Mouse (Mus musculus) gastrocnemius, postnatal 36 days (tissue): ENCODE data around the gene Mindy4. TPM values are rescaled to one million over a fixed set of nuclear protein-coding genes. Genes with fewer than 3 reads are reported as not detected.

Experiments used
- DNase-seq, 2 experiments: peaks; one replicate each; pipeline ENCODE4 v3.0.0; 2022
- intact Hi-C: fragments of 180-260 bp; cut with DNase I; formaldehyde crosslinking; loops from one replicate; pipeline ENCODE4 v1.15.1; 2025
- total RNA-seq, 2 experiments: library from RNA; stranded (reverse); gene quantifications; 2 replicates each; pipeline ENCODE4 v1.2.3; 2021

Gene Mindy4
- total RNA-seq, 2 experiments from 2014 or later: 3.0 to 3.4 TPM

DNA sequence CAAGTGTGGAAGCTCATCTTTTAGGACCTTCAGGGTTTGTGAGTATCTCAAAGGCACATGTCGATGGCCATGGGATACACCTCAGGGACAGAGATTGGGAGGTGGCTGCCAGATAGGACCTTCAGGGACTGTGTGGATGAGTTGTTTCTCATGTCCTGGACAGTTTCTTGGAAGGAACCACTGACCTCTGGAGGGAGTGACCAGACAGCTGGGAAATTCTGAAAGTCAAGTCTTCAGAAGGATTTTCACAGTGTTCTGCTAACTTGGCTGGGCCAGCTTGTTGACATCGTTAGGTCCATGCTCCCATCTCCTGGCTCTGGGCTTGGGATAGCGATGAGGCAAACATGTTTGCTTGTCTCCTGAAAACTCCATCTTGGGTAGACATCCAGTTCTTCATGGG, 4.1 kb upstream of the Mindy4 start:
- DNase-seq: no peak
- intact Hi-C loops: no loop called here

DNA sequence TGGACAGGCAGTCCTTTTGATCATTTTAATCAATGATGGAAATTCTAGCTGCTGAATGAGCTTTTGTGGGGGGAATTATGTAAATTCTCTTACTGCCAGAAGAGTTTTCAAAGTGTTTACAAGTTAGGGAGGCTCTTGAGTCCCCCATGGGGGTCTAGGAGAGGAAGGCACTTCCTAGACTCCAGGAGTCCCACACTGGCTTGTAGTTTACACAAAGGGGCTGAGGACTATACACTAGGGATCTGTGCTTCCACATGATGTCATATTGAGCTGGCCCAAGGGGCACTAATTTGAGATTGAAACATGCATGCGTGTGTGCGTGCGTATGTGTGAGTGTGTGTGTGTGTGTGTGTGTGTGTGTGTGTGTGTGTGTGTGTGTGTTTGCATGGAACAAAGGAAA, 748 bp downstream of the Mindy4 start:
- DNase-seq: no peak
- intact Hi-C loops: no loop called here

- intact Hi-C loops: no loop called here
- DNase-seq: no peak
Observed at GRCm38 (mm10) chr6:55207786-55208185, 4.6 kb downstream of the Mindy4 start.

- intact Hi-C loops: no loop called here
- DNase-seq: peak in 1 of 2 experiments; percentile 41
Observed at GRCm38 (mm10) chr6:55210423-55211365, 7.5 kb downstream of the Mindy4 start.

DNA sequence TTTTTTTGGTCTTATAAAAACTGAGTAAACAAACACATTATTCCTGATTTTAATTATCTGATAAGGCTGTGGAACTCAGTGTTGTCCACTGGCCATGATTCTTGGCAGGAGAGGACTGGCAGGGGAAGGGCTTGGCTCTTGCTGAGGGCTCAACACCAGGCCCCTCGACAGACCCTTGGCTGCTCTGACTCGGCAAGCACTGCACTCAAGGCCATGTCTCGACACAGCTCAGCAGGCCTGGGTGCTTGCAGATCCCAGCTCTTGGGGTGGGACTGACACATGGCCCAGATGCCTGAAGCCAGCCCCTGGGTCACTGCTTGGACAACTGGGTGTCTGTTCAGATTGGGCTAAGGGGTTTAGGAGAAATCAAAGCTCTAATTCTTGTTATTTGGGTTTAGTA, 11.4 kb downstream of the Mindy4 start:
- intact Hi-C loops: no loop called here
- peak; percentile 29 to 37 for DNase-seq

DNA sequence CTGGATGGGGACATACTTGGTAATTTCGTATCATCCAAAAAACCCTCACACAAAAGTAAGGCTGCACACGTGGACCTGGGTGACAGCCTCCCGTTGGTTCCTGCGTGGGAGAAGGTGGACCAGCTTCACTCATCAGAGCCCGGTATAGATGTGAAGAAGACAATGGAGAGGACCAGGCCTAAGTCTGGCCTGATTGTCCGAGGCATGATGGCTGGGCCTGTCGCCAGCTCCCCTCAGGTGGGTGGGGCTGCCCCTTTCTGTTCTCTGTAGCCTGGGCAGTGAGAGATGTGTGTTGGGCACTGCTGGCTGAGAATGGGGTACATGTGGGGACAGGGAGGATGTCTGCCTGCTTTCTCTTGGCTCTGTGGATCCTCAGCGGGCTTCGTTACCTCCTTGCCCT, 15.0 kb downstream of the Mindy4 start:
- DNase-seq: no peak
- intact Hi-C loops: no loop called here

- intact Hi-C loops: no loop called here
- no peak for DNase-seq
Observed at GRCm38 (mm10) chr6:55223986-55224385, 20.8 kb downstream of the Mindy4 start.

DNA sequence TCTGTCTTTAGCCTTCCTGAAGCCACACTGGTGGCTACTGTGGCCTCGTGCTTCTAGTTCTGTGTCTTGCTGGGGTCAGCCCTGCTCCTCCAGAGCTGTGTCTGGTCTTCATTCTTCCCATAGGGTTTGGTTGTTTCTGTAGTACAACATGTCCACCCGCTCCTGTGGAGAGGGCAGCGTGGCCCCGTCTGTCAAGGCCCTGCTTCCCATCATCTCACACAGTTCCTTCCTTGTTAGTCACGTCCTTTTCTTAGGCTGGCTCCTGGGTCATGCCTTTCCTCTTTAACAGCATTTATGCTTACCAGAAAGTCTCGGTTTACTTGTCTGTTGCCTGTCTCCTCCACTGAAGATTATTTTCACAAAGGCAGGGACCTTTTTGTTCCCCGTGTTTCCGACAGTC, 26.9 kb downstream of the Mindy4 start:
- no peak for DNase-seq
- intact Hi-C loops: loop anchor here (5.0 kb wide), 1 partner anchor 277 kb away; no protein-coding TSS in a partner anchor

GRCm38 (mm10) chr6:55232101-55232500, 28.9 kb downstream of the Mindy4 start:
- DNase-seq: no peak
- intact Hi-C loops: loop anchor here (5.0 kb wide), 1 partner anchor 275 kb away; no protein-coding TSS in a partner anchor

GRCm38 (mm10) chr6:55232524-55233264, 29.5 kb downstream of the Mindy4 start:
- intact Hi-C loops: loop anchor here (1.0 to 5.0 kb wide), 2 partner anchors 151 to 275 kb away; no protein-coding TSS in a partner anchor
- peak in 1 of 2 experiments; percentile 12 for DNase-seq

DNA sequence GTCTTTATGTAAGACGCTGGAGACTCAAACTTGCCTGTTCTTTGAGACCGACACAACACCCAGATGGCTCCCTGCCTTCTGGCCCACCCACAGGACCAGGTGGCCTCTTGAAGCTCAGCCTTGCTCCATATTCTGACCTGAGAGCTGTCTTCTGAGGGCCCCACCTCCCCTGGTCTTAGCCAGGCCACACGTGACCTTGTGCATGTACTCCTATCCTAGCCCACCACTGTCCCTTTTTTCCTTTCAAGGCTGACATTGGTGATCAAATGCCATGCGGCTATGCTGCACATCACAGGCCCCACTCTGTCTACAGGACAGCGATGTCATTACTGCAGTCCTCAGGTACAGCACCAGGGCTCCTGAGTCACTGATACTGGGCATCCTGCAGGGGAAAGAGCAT, 30.1 kb downstream of the Mindy4 start:
- intact Hi-C loops: loop anchor here (1.0 to 5.0 kb wide), 2 partner anchors 150 to 274 kb away; no protein-coding TSS in a partner anchor
- no peak for DNase-seq

GRCm38 (mm10) chr6:55234636-55235035, 31.5 kb downstream of the Mindy4 start:
- DNase-seq: no peak
- intact Hi-C loops: loop anchor here (5.0 kb wide), 1 partner anchor 273 kb away; no protein-coding TSS in a partner anchor

GRCm38 (mm10) chr6:55235733-55236132, 32.5 kb downstream of the Mindy4 start:
- no peak for DNase-seq
- intact Hi-C loops: no loop called here

DNA sequence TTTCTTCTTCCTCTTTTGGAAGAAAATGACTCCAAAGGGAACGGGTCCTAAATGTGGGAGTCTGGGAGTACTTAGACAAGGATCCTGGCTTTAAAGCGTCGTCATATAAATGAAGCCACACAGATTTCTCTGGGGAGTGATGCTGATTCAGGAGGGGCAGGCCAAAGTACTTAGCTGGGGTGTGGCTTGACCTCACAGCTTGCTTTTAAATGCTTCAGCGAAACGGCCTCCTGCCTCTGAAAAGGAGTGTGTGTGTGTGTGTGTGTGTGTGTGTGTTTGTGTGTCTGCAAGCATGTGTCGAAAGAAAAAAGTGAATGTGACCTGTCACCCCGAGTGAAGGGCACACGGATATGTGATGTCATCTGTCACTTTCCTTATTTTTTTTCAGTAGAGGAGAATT, 36.7 kb downstream of the Mindy4 start:
- DNase-seq: peak in 1 of 2 experiments; percentile 19
- intact Hi-C loops: no loop called here

DNA sequence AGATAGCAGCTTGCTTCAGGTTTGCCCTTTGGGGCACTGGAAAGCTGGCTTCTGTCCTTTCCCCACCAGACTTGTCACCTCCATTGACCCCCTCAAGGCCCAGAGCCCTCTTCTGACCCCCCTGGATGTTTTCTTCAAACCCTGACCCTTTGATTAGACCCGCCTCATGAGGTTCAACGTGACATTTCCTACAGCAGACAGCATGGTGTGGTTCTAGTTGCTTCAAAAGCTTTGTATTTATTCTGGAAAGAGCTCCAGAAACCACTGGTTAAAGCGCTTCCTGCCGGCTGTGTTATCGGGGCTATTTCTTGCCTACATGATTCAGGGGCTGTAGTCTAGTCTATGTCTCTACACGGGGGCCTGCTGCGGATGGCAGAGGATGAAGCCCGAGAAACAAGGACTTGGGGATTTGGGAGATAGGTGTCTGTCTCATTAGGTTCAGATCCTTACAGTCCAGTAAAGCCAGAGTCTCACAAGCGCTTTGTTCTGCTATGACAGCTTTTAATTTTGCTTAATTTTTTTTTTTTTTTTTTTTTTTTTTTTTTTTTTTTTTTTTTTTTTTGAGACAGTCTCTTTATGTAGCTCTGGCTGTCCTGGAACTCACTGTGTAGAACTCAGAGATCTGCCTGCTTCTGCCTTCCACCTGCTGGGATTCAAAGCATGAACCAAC, 37.5 kb downstream of the Mindy4 start:
- no peak for DNase-seq
- intact Hi-C loops: no loop called here

DNA sequence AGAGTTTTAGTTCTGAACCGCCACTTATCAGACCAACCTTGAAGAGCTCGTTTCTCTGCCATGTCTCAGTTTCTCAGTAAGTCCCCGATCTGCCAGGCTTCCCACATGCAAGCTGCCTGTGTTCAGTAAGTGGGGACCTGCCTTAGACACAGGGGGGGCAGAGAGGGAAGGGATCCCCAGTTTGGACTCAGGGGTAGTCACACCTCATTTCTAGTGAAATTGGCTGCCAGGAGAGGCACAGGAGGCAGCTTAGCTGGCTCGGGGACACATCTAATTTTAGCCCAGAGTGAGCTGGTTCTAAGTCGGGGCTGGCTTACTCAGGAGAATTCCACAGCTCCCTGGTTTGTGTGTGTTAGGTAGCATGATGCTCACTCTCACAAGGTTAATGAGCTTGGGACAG, 38.3 kb downstream of the Mindy4 start:
- no peak for DNase-seq
- intact Hi-C loops: no loop called here

GRCm38 (mm10) chr6:55245680-55246079, 42.5 kb downstream of the Mindy4 start:
- no peak for DNase-seq
- intact Hi-C loops: no loop called here

DNA sequence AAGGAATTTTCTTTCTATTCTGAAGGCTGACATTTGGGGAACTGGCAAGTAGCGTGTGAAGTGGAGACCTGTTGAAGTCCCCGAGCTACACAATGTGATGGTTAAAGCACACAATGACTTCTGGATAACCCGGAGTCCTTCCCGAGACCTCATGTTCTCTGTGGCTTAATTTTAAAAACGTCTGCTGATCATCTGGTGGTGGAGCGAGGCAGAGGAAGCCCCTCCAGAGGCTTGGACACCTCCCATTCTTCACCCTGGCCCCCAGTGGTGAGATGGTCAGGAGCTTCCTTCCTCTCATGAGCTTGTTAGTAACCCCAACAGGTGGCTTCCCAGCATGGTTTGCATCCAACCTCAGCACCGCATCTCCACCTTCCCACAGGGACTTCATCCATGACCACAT, 43.3 kb downstream of the Mindy4 start:
- intact Hi-C loops: no loop called here
- DNase-seq: no peak

- intact Hi-C loops: no loop called here
- no peak for DNase-seq
Observed at GRCm38 (mm10) chr6:55246911-55247438, 43.8 kb downstream of the Mindy4 start.

GRCm38 (mm10) chr6:55249263-55249662, 46.1 kb downstream of the Mindy4 start:
- no peak for DNase-seq
- intact Hi-C loops: no loop called here
